Mouse (Mus musculus) layer of hippocampus, adult 6 months (tissue): ENCODE data around the gene Egflam. TPM values are rescaled to one million over a fixed set of nuclear protein-coding genes. Genes with fewer than 3 reads are reported as not detected.

Experiments used
- long read RNA-seq, 2 experiments: library from polyadenylated mRNA; unstranded; transcript quantifications; one replicate each; pipeline ENCODE4 v2.0.0; 2019 to 2020
- polyA plus RNA-seq: library from polyadenylated mRNA; unstranded; fragments of <200 nt; fragmentation: Nextera tagmentation; gene quantifications from 2 replicates; pipeline ENCODE4 v1.2.3, GENCODE M21; 2021

Gene Egflam
- 0.72 and 0.75 TPM in 2 replicates for polyA plus RNA-seq
- long read RNA-seq, experiment 1, full-length matches to known transcripts = 2 of 2 reads
- long read RNA-seq, experiment 1, partial matches to known transcripts = 0 of 2 reads
- long read RNA-seq, experiment 1, other reads (novel, unspliced or antisense) = 0 of 2 reads
- long read RNA-seq, experiment 2, full-length matches to known transcripts = 14 of 20 reads
- long read RNA-seq, experiment 2, partial matches to known transcripts = 2 of 20 reads
- long read RNA-seq, experiment 2, other reads (novel, unspliced or antisense) = 4 of 20 reads

DNA sequence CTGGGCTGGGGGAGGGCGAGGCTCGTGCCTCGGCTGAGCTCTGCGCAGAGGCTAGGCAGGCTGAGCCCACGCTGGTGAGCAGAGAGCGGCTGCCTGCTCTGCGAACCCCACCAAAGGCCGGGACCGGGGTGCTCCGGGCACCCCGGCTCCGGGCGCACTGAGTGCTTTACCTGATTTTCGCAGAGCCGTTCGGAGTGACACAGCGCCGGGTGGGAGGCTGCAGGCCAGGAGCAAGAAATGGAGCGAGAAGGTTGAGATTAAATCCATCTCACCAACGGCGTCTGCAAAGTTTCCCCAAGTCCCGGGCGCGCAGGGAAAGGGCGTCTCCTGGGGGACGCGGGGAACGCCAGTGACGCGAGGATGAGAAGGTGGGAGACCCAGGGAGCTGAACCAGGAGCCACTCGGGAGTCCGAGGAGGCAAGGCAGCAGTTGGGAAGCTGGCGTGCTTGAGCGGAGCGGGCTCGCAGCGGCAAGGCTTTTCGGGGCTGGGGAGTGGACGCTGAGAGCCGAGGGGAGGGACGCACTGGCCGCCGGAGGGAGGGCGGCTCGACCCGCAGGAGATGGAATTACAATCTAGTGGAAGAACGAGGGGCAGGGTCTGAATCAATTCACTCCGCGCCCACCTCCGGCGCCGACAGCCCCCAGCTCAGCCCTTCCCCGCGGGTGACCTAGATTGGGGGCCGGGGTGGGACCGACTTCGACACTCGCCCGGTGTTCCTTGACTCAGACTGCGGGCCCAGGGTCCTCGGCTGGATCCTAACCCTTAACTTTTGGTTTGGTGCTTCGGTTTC lies at the start of gene Egflam:
Gene Egflam, minus strand, starts transcription at position 578 of the 791 bp plus-strand sequence.

